Mouse (Mus musculus) induced T-regulatory cell, adult 2 months (primary cell): ENCODE measurements at regions not wholly inside any gene's neighbourhood (a gene's known extent, or its start where the extent isn't known, plus 50 kb on each side); places are given as distances from the start of the nearest gene placed in this dataset.
"Not testable (repeated sequence)": the region's sequence is repeated elsewhere in the genome, so short reads cannot be mapped to it uniquely, and the experiment has no call there.

Experiments used
- DNase-seq: peaks from one replicate; pipeline ENCODE4 v3.0.0-alpha.2; 2012; ENCODE audit warnings: low read depth

GRCm38 (mm10) chr5:64586316-64586715 lies 216.9 kb upstream of the Klf3 start:
- DNase-seq = no peak

GRCm38 (mm10) chr5:64586933-64587332 lies 216.3 kb upstream of the Klf3 start:
- DNase-seq = no peak

GRCm38 (mm10) chr5:64587895-64588738 lies 215.1 kb upstream of the Klf3 start:
- DNase-seq = no peak

GRCm38 (mm10) chr5:64588768-64589167 lies 214.4 kb upstream of the Klf3 start:
- DNase-seq = not testable (repeated sequence)

GRCm38 (mm10) chr5:64590036-64590435 lies 213.2 kb upstream of the Klf3 start:
- no peak for DNase-seq

GRCm38 (mm10) chr5:64590747-64591146 lies 212.4 kb upstream of the Klf3 start:
- DNase-seq = no peak

GRCm38 (mm10) chr5:64591792-64592191 lies 211.4 kb upstream of the Klf3 start:
- no peak for DNase-seq

GRCm38 (mm10) chr5:64595220-64595619 lies 208.0 kb upstream of the Klf3 start:
- DNase-seq = no peak

- DNase-seq = no peak
These were observed 207.3 kb upstream of the Klf3 start for GRCm38 (mm10) chr5:64595751-64596344.

- DNase-seq = no peak
These were observed 206.2 kb upstream of the Klf3 start for GRCm38 (mm10) chr5:64597021-64597420.

GRCm38 (mm10) chr5:64597451-64597850 lies 205.7 kb upstream of the Klf3 start:
- no peak for DNase-seq

GRCm38 (mm10) chr5:64598606-64599005 lies 204.6 kb upstream of the Klf3 start:
- no peak for DNase-seq

- DNase-seq = peak; percentile 64
These were observed 204.2 kb upstream of the Klf3 start for GRCm38 (mm10) chr5:64599015-64599414.

GRCm38 (mm10) chr5:64599865-64600288 lies 203.3 kb upstream of the Klf3 start:
- DNase-seq = peak; percentile 87

GRCm38 (mm10) chr5:64600392-64600791 lies 202.8 kb upstream of the Klf3 start:
- DNase-seq = no peak

- DNase-seq = no peak
These were observed 202.4 kb upstream of the Klf3 start for GRCm38 (mm10) chr5:64600811-64601210.

- no peak for DNase-seq
These were observed 201.9 kb upstream of the Klf3 start for GRCm38 (mm10) chr5:64601285-64601684.

- no peak for DNase-seq
These were observed 201.4 kb upstream of the Klf3 start for GRCm38 (mm10) chr5:64601832-64602231.

- no peak for DNase-seq
These were observed 200.7 kb upstream of the Klf3 start for GRCm38 (mm10) chr5:64602356-64602936.

GRCm38 (mm10) chr5:64602996-64603755 lies 200.0 kb upstream of the Klf3 start:
- DNase-seq = no peak

- no peak for DNase-seq
These were observed 198.0 kb upstream of the Klf3 start for GRCm38 (mm10) chr5:64605171-64605570.

GRCm38 (mm10) chr5:64605991-64606390 lies 197.2 kb upstream of the Klf3 start:
- no peak for DNase-seq
